Mouse (Mus musculus): Measurements from ENCODE around the gene Il18rap.
"Not testable (repeated sequence)": the region's sequence is repeated elsewhere in the genome, so short reads cannot be mapped to it uniquely, and the experiment has no call there.

The Il18rap gene

DNA sequence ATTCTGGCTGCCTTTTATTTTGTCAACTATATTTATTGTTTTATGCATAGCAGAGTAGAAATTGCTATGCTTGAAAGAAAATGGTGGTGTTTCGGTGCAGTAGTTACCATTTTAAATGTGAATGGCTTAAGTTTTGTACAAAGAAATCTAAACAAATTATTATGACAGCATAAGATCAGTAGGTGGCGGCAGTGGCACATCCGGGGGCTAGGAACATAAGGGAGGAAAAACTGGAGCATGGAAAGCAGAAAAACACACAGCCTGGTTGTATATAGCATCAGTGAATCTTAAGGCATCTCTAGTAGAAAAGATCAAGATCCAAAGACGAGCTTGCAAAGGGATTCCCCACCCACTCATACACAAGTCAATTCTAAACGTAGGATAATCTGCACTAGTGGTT, 22.4 kb downstream of the Il18rap start:
- DNase-seq (ENCODE audit: inconsistent age in 2 of 2, low spot score in 1 of 2) = no peak

GRCm38 (mm10) chr1:40544650-40545049, 29.5 kb downstream of the Il18rap start:
- peak; percentile 7 to 81 for DNase-seq (ENCODE audit: inconsistent age in 2 of 2, low spot score in 1 of 2)

DNA sequence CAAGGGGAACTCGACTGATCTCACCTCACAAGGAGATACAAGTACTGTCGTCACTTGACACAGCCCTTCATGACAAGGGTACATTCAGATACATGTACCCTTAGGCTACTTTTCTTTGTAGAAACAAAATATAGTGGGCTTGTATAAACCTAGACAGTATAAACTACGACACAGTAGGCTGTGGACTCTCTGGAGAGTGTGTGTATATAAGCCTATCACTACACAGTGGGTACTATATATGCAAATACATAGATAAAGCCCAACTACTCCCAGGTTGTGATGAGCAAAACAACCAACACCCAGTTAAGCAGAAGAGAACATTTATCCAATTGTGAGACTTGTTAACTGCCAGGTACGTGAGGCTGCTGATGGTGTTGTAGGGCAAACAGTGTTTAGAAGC, 31.5 kb downstream of the Il18rap start:
- DNase-seq (ENCODE audit: inconsistent age in 2 of 2, low spot score in 1 of 2) = no peak

DNA sequence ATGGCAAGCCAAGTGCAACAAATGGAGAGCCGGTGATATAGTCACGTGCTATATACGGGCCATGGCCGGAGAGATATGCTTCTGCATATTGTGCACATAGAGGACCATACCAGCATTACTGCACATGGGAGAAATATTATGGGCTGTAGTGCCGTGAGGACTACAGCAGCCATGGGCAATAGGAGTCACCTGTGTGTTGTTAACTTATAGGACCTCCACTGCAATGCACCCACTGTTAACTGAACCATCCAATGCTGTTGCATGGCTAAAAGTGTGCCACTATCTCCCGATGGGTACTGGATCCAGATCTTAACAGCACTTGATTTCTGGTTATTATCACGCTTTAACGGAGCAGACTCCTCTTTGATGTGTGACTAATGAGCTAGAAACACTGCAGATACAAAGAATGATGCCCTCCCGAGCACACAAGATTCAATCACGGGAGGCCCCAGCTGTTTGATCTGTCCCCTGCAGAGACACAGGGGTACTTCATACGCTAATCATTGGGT, 32.0 kb downstream of the Il18rap start:
- no peak for DNase-seq (ENCODE audit: inconsistent age in 2 of 2, low spot score in 1 of 2)

DNA sequence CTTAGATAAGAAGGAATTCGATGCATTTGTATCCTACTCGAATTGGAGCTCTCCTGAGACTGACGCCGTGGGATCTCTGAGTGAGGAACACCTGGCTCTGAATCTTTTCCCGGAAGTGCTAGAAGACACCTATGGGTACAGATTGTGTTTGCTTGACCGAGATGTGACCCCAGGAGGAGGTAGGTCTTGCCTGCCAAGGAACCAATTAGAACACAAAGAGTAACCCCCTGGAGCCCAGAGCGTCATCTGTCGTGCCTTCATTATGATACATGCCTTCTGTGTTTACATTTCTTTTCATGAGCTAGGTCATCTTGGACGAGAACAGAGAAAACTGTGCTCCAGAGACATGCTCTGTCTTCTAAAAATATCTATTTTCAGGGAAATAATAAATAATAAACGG, 32.6 kb downstream of the Il18rap start:
- no peak for DNase-seq (ENCODE audit: inconsistent age in 2 of 2, low spot score in 1 of 2)

GRCm38 (mm10) chr1:40569374-40569773, 54.2 kb downstream of the Il18rap start:
- no peak for DNase-seq (ENCODE audit: inconsistent age in 2 of 2, low spot score in 1 of 2)

- DNase-seq (ENCODE audit: inconsistent age in 2 of 2, low spot score in 1 of 2) = peak; percentile 11 to 68
Measured at GRCm38 (mm10) chr1:40579784-40580183, 64.6 kb downstream of the Il18rap start, which contains the start of gene Slc9a4. Gene Slc9a4, plus strand, starts transcription at chr1:40580081.

- DNase-seq (ENCODE audit: inconsistent age in 2 of 2, low spot score in 1 of 2) = no peak
Measured at GRCm38 (mm10) chr1:40580269-40580668, 65.1 kb downstream of the Il18rap start.

DNA sequence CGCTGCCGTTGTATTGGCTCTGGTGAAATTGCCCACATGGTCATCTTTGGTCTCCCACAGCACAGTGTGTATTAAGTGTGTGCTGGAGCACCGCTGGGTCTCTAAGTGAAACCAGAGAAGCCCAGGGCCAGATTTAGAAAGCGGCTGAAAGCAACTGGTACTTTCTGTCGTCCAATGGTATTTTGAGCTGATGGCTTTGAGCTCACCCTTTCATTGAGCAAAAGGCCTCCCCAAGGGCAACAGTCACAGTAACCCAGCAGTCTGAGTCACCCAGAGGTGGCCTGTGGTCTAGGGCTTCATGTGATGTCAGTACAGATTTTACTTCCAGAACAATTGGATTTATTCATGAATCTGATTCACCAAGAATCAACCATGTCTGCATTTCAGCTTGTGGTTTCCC, 71.6 kb downstream of the Il18rap start:
- DNase-seq (ENCODE audit: inconsistent age in 2 of 2, low spot score in 1 of 2) = peak; percentile 18 to 59

- DNase-seq (ENCODE audit: inconsistent age in 2 of 2, low spot score in 1 of 2) = no peak
Measured at GRCm38 (mm10) chr1:40590931-40591330, 75.8 kb downstream of the Il18rap start.

GRCm38 (mm10) chr1:40597822-40598221, 82.7 kb downstream of the Il18rap start:
- no peak for DNase-seq (ENCODE audit: inconsistent age in 2 of 2, low spot score in 1 of 2)

DNA sequence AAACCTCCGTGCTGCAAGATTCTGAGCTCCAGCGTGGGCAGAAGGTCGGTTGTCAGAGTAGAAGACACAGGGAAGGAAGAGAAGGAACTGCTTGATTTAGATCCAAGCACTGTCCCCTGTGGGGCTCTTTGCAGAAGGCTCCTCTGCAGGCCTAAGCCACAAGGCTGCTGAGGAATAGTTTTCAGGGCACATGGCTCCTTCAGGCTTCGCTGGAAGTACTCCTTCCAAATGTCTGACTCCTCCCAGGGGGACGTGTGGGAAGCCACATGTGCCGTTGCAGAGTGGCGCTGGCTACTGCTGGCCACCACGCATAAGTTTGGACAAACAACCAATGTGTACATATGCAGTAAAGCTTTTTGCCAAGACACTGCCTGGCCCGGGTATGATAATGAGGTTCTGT, 84.5 kb downstream of the Il18rap start:
- DNase-seq (ENCODE audit: inconsistent age in 2 of 2, low spot score in 1 of 2) = not testable (repeated sequence)

DNA sequence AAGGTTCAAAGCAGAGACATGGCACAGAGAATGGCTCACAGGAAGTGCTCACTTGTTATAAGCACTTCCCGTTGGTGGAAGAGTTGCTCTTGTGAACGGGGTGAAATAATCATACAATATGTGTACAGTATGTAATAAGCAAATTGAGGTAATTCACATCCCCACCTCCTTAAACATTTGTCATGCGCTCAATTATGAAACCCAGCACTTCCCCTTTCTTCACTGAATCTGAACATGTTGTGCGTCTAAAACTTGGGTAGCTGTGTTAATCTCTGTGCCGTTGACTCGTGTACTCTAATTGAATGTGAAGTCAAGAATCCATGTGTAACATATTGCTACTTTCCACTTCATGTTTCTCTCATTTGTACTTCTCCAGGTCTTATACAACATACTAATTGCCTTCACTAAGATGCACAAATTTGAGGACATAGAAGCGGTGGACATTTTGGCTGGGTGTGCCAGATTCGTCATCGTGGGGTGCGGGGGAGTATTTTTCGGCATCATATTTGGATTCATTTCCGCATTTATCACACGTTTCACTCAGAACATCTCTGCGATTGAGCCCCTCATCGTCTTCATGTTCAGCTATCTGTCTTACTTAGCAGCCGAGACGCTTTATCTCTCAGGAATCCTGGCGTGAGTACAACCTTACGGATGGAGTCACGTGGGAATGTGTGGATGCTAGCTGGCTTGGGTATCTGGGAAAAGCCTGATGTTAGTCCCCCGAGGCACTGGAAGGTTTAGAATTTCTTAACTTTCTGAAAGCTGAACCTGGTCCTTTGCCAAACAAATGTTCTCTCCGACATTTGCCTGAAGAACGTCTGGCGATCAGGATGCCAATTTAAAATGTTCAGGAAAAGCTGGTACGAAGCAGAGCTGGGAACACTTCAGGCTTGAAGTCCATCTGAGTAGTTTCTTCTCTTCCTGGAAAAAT, 85.5 kb downstream of the Il18rap start:
- DNase-seq (ENCODE audit: inconsistent age in 2 of 2, low spot score in 1 of 2) = no peak
